Mouse (Mus musculus): ENCODE measurements around the gene Fam78b.

DNA sequence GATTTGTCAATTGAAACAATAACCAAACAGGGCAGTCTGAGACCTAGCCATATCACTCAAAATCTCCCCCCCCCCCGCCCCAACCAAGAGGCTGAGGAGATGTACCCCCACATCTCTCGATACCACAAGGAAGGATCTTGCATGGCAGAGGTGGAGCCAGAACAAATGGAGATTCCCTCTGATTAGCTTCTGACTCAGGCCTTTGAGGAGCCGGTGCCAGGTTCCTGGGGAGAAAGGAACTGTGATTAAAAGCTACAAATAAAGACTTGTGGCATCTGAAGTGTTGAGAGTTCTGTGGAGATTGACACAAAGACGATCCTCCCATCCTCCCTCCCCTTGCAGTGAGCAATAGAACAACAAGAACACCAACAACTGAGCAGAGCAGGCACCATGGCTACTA is 113.9 kb downstream of the Fam78b start:
- no peak for TF ChIP-seq CTCF (IDR thresholded peaks at IDR 0.05; ENCODE audit: low read depth)
- no peak for TF ChIP-seq EP300 (IDR thresholded peaks at IDR 0.05; ENCODE audit: low read depth)
